Mouse (Mus musculus): ENCODE results near the gene Iqsec2. TPM values are rescaled to one million over a fixed set of nuclear protein-coding genes. Genes with fewer than 3 reads are reported as not detected.

Iqsec2 gene
- 10 to 100 TPM; 66.9 to 69.9 TPM for total RNA-seq (2021)

- DNase-seq: peak; percentile 21 to 34
- intact Hi-C loops (cut with DNase I): loop anchor here (10.0 kb wide), 1 partner anchor 199 kb away; no protein-coding TSS in a partner anchor
These were observed at the start of gene Iqsec2 for GRCm38 (mm10) chrX:152143941-152144741. Gene Iqsec2, plus strand, starts transcription at chrX:152144268.

- DNase-seq: no peak
- intact Hi-C loops (cut with DNase I): no loop called here
These were observed 46.5 kb upstream of the Iqsec2 start for GRCm38 (mm10) chrX:152097572-152097971.

DNA sequence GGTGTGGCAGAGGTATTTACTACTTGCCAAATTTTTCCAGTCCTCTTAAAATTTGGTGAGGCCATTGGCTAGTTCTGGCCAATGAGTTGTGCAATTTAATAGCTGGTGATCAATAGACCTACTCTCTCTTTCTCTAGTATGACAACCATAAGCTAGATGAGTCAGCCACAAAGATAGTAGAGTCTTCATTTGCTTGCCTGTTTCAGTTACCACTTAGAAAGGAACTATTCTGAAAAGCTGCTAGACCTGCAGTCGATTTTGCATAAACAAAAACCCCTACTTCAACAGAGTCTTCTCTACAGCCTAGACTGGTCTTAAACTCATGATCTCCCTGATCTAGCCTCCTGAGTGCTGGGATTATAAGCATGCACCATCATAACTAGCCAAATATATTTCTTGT lies 22.4 kb upstream of the Iqsec2 start:
- intact Hi-C loops (cut with DNase I): no loop called here

GRCm38 (mm10) chrX:152130777-152131176 lies 13.3 kb upstream of the Iqsec2 start:
- intact Hi-C loops (cut with DNase I): loop anchor here (5.0 kb wide), 1 partner anchor 177 kb away; no protein-coding TSS in a partner anchor
- DNase-seq: no peak

More for the DNA sequence above, 22.4 kb upstream of the Iqsec2 start:
- no peak for DNase-seq

DNA sequence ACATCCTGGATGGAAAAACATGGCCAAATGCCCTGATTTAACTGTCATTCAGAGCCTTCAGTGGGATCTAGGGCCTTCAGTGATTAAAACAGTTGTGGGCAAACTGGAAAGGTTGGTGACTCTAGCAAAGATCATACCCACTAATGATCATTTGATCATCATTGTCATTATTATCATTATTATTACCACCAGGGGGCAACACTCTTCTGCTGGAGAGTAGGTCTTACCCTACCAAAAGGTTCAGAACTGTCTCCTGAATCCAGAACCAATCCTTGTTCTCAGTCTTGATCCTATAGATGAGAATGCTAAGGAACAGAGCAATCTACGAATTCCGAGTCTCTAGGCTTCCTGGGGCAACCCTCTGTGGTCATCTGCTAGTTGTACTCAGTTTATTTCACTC lies 12.0 kb upstream of the Iqsec2 start:
- intact Hi-C loops (cut with DNase I): loop anchor here (1.0 to 5.0 kb wide), 3 partner anchors 15 to 175 kb away; no protein-coding TSS in a partner anchor
- no peak for DNase-seq

- peak in 1 of 2 experiments; percentile 45 for DNase-seq
- intact Hi-C loops (cut with DNase I): no loop called here
These were observed 8.9 kb upstream of the Iqsec2 start for GRCm38 (mm10) chrX:152135195-152135594.

DNA sequence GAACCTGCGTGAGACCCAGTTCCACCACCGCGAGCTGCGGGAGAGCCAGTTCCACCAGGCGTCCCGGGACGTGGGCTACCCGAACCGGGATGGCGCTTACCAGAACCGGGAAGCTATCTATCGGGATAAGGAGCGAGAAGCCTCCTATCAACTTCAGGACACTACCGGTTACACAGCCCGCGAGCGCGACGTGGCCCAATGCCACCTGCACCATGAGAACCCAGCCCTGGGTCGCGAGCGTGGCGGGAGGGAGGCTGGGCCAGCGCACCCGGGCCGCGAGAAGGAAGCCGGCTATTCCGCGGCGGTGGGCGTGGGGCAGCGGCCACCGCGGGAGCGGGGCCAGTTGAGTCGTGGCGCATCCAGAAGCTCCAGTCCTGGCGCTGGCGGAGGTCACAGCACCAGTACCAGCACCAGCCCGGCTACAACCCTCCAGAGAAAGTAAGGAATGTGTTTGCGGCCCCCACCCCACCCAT lies 710 bp downstream of the Iqsec2 start:
- intact Hi-C loops (cut with DNase I): loop anchor here (5.0 to 10.0 kb wide), 3 partner anchors 127 to 1632 kb away; partner anchors contain the start of genes Ribc1 and Smc1a
- DNase-seq: peak in 1 of 2 experiments; percentile 27

GRCm38 (mm10) chrX:152146150-152146549 lies 2.1 kb downstream of the Iqsec2 start:
- no peak for DNase-seq
- intact Hi-C loops (cut with DNase I): loop anchor here (2.0 to 10.0 kb wide), 4 partner anchors 13 to 1634 kb away; partner anchors contain the start of genes Ribc1 and Smc1a

- no peak for DNase-seq
- intact Hi-C loops (cut with DNase I): loop anchor here (2.0 to 10.0 kb wide), 4 partner anchors 14 to 1634 kb away; partner anchors contain the start of genes Ribc1 and Smc1a
These were observed 2.6 kb downstream of the Iqsec2 start for GRCm38 (mm10) chrX:152146691-152147090.

- intact Hi-C loops (cut with DNase I): loop anchor here (2.0 to 10.0 kb wide), 5 partner anchors 15 to 1635 kb away; partner anchors contain the start of genes Ribc1 and Smc1a
- peak; percentile 72 to 74 for DNase-seq
These were observed 3.5 kb downstream of the Iqsec2 start for GRCm38 (mm10) chrX:152147451-152148116.

GRCm38 (mm10) chrX:152148706-152149105 lies 4.6 kb downstream of the Iqsec2 start:
- DNase-seq: peak; percentile 34 to 41
- intact Hi-C loops (cut with DNase I): loop anchor here (2.0 to 10.0 kb wide), 4 partner anchors 24 to 1636 kb away; partner anchors contain the start of genes Ribc1 and Smc1a

GRCm38 (mm10) chrX:152151709-152152108 lies 7.6 kb downstream of the Iqsec2 start:
- DNase-seq: peak; percentile 57 to 67
- intact Hi-C loops (cut with DNase I): no loop called here

GRCm38 (mm10) chrX:152158294-152158693 lies 14.2 kb downstream of the Iqsec2 start:
- DNase-seq: no peak
- intact Hi-C loops (cut with DNase I): no loop called here

GRCm38 (mm10) chrX:152161404-152161803 lies 17.3 kb downstream of the Iqsec2 start:
- intact Hi-C loops (cut with DNase I): no loop called here

DNA sequence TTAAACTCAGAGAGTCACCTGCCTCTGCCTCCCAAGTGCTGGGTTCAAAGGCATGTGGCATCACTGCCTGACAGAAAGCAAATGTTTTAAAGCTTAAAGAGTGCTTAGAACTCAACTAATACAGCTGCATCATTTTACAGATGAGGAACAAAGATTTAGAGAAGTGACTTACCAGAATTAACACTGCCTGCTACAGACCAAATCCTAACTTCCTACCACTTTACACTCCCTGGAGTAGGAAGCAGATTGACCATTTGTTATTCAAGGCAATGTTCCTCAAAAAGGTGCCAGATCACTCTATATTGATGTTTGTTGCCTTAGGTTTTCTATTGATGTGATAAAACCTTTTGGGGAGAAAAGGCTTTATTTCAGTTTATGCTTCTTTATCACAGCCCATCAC lies 20.0 kb downstream of the Iqsec2 start:
- DNase-seq: no peak
- intact Hi-C loops (cut with DNase I): no loop called here

More at GRCm38 (mm10) chrX:152161404-152161803, 17.3 kb downstream of the Iqsec2 start:
- no peak for DNase-seq

DNA sequence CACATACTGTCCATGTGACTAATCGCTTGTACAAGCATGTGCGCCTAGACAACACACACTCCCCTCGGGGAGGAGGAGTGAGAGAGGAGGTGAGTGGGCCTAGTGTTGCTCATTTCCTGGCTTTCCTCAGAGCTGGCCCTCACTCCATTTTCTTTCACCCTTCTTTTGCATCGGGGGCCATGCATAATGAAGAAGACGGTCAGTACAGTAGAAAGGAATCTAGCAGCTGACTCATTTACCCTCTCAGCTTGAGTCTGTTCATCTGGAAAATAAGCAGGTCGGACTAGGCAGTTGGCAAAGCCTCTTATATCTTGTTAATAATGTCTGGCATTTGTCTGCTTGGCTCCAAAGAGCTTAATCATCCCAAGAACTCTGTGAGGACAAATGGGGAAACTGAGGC lies 22.1 kb downstream of the Iqsec2 start:
- intact Hi-C loops (cut with DNase I): no loop called here
- DNase-seq: no peak

DNA sequence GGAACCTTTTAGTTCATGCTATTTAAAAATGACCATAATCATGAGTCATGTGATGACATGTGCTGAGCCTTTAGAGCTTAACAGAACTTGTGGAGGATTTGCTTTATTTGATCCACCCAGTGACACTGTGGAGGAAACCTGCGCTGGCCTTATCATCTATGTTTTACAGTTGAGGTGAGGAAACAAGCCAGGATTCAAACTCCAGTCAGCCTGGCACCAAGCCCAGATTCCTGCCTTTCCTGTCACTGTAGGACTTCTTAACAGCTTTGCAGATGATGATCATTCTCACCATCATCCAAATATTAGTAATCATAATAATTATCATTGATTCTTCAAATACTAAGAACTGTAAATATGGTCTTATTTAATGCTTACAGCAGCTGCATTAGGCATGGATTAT lies 24.5 kb downstream of the Iqsec2 start:
- no peak for DNase-seq
- intact Hi-C loops (cut with DNase I): no loop called here

DNA sequence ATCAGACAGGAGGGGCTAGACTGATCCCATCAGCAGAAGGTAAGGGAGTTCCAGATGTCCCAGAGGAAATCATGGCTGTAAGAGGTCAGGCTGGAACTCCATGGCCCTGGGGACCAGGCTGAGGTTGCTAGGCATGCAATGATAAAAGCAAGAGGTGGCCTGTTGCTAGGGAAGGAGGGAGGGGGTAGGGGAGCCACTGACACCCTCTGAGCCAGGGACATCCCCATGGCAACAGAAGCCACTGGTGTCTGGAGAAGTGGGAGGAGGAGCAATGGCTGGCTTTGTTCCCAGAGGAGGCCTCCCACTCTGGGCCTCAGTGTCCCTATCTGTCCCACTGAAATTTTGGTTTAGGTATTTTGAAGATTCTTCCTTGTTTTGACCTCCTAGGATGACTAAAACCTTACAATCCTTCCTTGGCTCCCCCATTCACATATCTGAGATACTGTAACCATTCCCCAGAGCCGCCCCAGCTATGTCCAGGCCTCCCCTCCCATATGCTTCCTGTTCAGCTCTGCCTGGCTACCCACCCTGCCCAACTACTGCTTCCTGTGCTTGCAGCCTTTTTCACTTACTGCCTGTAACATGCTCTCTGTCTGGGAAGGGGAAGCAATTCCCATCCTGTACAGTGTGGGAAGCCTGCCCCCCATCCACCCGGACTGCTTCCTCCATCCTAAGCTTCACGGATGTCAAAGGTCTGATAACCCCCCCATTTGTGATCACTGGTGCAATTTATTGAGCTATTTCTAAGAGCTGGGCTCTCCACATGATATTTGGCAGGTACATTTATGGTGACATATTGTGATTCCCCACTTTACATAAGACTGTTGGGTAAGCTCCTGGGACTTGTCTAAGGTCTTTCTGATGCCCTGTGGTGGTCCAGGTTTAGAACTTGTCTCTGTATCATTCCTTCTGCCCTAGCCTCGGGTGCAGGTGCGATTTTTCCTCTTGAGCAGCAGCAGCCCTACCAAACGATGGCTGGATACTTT lies 27.3 kb downstream of the Iqsec2 start:
- peak; percentile 52 to 59 for DNase-seq

GRCm38 (mm10) chrX:152172487-152172935 lies 28.4 kb downstream of the Iqsec2 start:
- DNase-seq: peak; percentile 83
- intact Hi-C loops (cut with DNase I): loop anchor here (2.0 kb wide), 1 partner anchor 24 kb away; no protein-coding TSS in a partner anchor

More for the DNA sequence above, 27.3 kb downstream of the Iqsec2 start:
- intact Hi-C loops (cut with DNase I): loop anchor here (2.0 kb wide), 1 partner anchor 23 kb away; no protein-coding TSS in a partner anchor
